Mouse (Mus musculus): ENCODE data around the gene Cep72. TPM values are rescaled to one million over a fixed set of nuclear protein-coding genes. Genes with fewer than 3 reads are reported as not detected.

Gene Cep72
- 1.0 TPM for polyA plus RNA-seq (2015; fragmentation: Illumina TruSeq; extraction: RNeasy Lipid Tissue Mini Kit (QIAGEN cat#74804); ENCODE audit: insufficient read depth, low read depth, low replicate concordance)

DNA sequence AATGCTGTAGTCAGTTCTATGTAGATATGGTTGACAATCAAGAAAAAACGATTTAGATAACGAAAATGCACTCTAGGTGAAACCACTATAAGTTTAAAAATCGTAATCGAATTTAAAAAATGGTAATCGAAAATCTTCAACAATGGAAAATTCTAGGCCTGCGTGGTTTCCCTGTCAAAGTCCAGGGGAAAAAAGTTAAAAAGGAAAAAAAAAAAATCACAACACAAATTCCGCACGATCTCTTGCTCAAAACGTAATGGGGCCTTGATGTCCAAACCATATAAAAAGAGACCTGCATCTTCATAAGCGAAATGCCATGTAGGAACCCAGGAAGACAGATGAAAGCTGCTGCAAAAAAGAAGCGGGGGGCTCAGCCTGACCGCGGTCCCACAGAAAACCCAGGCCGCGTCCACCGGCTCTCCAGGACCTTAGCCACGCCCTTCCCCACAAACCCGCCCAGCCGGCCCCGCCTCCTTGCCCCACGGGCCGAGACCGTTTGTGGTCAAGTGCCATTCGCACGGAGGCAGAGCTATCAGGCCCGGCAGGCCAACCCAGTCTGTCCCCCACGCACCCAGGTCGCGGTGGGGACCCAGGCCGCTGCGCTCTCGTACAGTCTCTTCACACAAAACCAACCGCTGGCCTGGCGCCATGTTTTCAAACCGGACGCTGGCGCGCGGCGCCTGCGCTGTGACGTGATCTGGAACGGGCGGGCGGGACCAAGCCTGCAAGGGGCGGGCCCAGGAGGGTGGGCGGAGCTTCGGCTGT, at the start of gene Cep72:
Gene Cep72 (minus strand): TSS at position 687 of the 765 bp plus-strand sequence.

DNA sequence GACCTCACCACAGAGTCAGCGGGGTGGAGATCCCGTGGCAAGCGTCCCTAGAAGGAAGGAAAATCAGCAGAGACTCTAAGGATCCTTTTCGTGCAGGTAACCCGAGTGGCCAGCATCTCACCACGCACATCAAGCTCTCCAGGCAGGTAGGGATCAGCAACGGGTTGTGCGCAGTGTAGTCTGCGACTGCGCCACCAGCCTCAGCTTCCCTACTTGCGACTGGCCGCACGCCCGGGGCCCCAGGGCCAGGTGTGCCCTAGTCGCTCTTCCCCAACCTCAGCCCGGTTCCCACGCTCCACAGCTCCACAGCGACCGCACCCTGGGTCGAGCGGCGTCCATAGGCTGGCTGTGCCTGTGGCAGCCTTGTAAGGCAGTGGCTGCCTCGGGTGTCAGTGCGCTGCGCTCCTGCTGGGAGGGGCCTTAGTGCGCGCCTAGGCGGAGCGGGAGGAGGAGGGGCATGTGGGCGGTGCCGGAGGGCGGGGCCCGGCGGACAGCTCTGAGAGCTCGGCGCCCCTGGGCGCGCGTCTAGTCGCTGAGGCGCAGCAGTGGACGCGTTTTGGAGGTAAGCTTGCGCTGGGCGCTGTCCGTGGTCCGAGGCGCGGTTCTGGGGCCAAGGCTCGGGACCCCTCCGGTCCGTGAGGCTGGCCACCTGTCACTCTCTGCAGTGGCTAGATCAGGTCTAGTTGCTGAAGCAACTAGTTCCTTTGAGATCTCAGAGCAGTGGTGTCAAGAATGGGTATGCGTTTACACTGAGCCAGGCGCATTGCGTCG, 53.0 kb downstream of the Cep72 start, which contains the start of gene Tppp:
Gene Tppp (plus strand): TSS at position 460 of the 771 bp plus-strand sequence.

Other genes with a start within 250 kb of the Cep72 start
- gene Nkd2, start 214.7 kb downstream of the Cep72 start, polyA plus RNA-seq (2015; fragmentation: Illumina TruSeq; extraction: RNeasy Lipid Tissue Mini Kit (QIAGEN cat#74804); ENCODE audit: insufficient read depth, low read depth, low replicate concordance) = 0.98 TPM
- not detected for gene Trip13, start 124.5 kb downstream of the Cep72 start, polyA plus RNA-seq (2015; fragmentation: Illumina TruSeq; extraction: RNeasy Lipid Tissue Mini Kit (QIAGEN cat#74804); ENCODE audit: insufficient read depth, low read depth, low replicate concordance)
- gene Brd9, start 124.5 kb downstream of the Cep72 start, polyA plus RNA-seq (2015; fragmentation: Illumina TruSeq; extraction: RNeasy Lipid Tissue Mini Kit (QIAGEN cat#74804); ENCODE audit: insufficient read depth, low read depth, low replicate concordance) = 14.1 TPM
- gene Zdhhc11, start 98.4 kb downstream of the Cep72 start, polyA plus RNA-seq (2015; fragmentation: Illumina TruSeq; extraction: RNeasy Lipid Tissue Mini Kit (QIAGEN cat#74804); ENCODE audit: insufficient read depth, low read depth, low replicate concordance) = not detected
- 4.9 TPM for gene Tppp, start 52.9 kb downstream of the Cep72 start, polyA plus RNA-seq (2015; fragmentation: Illumina TruSeq; extraction: RNeasy Lipid Tissue Mini Kit (QIAGEN cat#74804); ENCODE audit: insufficient read depth, low read depth, low replicate concordance)
- not detected for gene Slc9a3, start 59.2 kb upstream of the Cep72 start, polyA plus RNA-seq (2015; fragmentation: Illumina TruSeq; extraction: RNeasy Lipid Tissue Mini Kit (QIAGEN cat#74804); ENCODE audit: insufficient read depth, low read depth, low replicate concordance)
- 7.4 TPM for gene Exoc3, start 146.4 kb upstream of the Cep72 start, polyA plus RNA-seq (2015; fragmentation: Illumina TruSeq; extraction: RNeasy Lipid Tissue Mini Kit (QIAGEN cat#74804); ENCODE audit: insufficient read depth, low read depth, low replicate concordance)
- gene Ahrr, start 230.0 kb upstream of the Cep72 start, polyA plus RNA-seq (2015; fragmentation: Illumina TruSeq; extraction: RNeasy Lipid Tissue Mini Kit (QIAGEN cat#74804); ENCODE audit: insufficient read depth, low read depth, low replicate concordance) = not detected

All from pancreas, adult 10 weeks (tissue).